Mouse (Mus musculus) cerebral cortex, adult 2 months (tissue): ENCODE results near the gene Dolpp1.

ENCODE experiments used
- WGBS: fragments of 180-500 bp; shearing (Covaris S2); methylation state at CpG from one replicate; pipeline ENCODE4 v1.1.7; 2018; 5-methylcytosine and 5-hydroxymethylcytosine counted together

The Dolpp1 gene

GRCm38 (mm10) chr2:30441518-30442497, 49.8 kb downstream of the Dolpp1 start:
- WGBS = 3% methylated on average over 15 of the region's 15 CpGs

- 36% methylated on average over 5 of the region's 5 CpGs for WGBS
Observed at GRCm38 (mm10) chr2:30442498-30442890, 50.4 kb downstream of the Dolpp1 start.

- WGBS = 73% methylated on average over 4 of the region's 4 CpGs
Observed at GRCm38 (mm10) chr2:30443281-30443680, 51.2 kb downstream of the Dolpp1 start.

- 72% methylated on average over 5 of the region's 5 CpGs for WGBS
Observed at GRCm38 (mm10) chr2:30444006-30444405, 52.0 kb downstream of the Dolpp1 start.

- 76% methylated on average over 2 of the region's 2 CpGs for WGBS
Observed at GRCm38 (mm10) chr2:30445312-30445711, 53.3 kb downstream of the Dolpp1 start.

- 52% methylated on average over 10 of the region's 10 CpGs for WGBS
Observed at GRCm38 (mm10) chr2:30446891-30447826, 55.1 kb downstream of the Dolpp1 start.

- WGBS = 79% methylated on average over 7 of the region's 7 CpGs
Observed at GRCm38 (mm10) chr2:30448371-30448770, 56.3 kb downstream of the Dolpp1 start.
